Mouse (Mus musculus) liver, embryonic 14.5 days (tissue): ENCODE results near the gene Shkbp1.

ENCODE experiments used
- CTCF ChIP-seq: IDR thresholded peaks from 2 replicates; pipeline ENCODE4 v1.5.1; 2016; ENCODE audit warnings: antibody characterized with exemption, low read depth, control low read depth
- EP300 ChIP-seq: IDR thresholded peaks from 2 replicates; pipeline ENCODE4 v1.6.1; 2016; ENCODE audit warnings: antibody characterized with exemption, low read depth

GRCm38 (mm10) chr7:27306161-27307160, 49.4 kb downstream of the Shkbp1 start:
- TF ChIP-seq CTCF = peak; percentile 87
- no peak for TF ChIP-seq EP300
